Mouse (Mus musculus) retina, embryonic 14.5 days (tissue): ENCODE results near the gene Pirt.

Experiments
- DNase-seq: peaks from one replicate; pipeline ENCODE4 v3.0.0-alpha.2; 2015; ENCODE audit warnings: low spot score

The Pirt gene

DNA sequence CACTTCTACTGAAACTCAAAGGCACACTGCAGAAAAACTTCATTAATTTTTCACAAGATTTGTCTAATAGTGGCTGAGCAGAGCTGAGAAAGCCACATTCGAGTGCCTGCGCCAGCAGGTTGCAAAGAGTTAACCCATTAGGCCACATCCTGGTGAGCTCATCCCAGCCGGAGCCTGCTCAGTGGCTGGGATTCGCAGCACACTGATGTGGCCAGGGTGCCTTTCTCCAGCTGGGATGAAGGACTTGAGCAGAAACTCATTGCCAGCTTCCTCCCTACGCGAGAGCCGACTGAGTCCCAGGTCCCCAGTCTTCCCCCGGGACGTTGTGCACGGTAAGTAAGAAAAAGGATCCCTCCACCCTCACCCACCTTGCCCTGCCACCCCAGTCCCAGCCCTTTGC is at the start of gene Pirt:
Gene Pirt (plus strand): TSS at position 171 of the 400 bp plus-strand sequence.
- DNase-seq: peak; percentile 40

DNA sequence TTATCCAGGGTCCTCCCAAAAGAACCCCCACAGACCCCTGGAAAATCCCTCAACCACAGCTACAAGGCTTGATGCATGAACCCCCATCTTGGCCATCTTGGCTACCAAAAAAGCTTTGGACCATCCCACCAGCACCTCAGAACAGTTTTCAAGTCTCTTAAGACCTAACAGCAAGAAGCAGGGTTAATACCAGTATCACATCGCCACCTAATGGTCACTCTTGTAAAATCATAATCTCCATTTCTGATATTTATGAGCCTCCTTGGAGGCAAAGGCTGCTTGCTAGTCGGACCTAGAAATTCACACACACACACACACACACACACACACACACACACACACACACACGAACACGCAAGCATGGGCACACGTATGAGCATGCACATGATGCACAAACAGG is 40.1 kb upstream of the Pirt start:
- peak; percentile 92 for DNase-seq

DNA sequence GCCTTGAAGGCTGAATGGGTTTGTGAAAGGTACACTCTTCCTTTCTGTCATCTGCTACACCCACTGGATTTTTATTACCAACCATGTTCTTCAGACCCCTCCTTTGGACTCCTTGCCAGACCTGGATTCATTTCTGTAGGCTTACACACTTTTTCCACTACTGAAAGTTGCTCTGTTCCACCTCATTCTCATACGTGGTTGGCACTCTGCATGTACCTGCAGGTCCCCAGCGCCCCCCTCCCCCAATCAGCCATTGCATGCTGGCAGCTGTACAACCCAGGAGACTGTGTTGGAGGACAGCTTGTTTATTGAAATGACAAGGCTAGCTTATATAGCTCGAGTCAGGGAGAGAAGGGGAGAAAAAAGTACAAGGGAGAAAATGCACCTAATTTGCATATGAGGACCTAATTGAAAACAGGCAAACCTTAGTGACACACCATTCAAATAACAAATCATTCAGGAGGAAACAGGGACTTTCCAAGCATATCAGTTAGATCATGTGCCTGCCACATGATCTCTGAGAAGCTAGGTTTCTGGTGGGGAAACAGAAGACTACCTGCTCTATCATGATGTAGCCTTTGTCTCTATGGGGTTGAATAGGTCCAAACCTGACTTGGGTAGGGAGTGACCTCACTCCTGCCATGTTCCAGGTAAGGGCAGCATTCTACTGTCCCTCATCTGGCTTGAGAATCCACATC is 38.9 kb upstream of the Pirt start:
- DNase-seq: no peak

DNA sequence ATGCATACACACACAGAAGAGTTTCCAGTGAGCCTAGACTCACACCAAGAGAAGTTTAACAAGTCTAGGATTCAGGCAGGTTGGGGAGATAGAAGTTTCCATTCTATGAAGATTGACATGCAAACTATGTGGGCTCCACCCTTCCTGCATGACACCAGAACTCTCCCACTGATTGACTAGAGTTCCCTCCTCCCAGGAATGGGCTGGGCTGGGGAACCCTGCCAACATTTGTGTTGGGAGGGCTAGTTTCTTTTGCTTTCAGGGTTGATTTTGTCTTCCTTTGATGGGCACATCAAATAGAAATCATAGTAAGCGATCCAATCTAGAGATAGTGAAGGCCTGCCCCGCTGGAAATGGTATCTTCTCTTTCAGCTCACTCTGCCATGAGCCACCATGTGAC is 30.5 kb upstream of the Pirt start:
- DNase-seq: no peak

DNA sequence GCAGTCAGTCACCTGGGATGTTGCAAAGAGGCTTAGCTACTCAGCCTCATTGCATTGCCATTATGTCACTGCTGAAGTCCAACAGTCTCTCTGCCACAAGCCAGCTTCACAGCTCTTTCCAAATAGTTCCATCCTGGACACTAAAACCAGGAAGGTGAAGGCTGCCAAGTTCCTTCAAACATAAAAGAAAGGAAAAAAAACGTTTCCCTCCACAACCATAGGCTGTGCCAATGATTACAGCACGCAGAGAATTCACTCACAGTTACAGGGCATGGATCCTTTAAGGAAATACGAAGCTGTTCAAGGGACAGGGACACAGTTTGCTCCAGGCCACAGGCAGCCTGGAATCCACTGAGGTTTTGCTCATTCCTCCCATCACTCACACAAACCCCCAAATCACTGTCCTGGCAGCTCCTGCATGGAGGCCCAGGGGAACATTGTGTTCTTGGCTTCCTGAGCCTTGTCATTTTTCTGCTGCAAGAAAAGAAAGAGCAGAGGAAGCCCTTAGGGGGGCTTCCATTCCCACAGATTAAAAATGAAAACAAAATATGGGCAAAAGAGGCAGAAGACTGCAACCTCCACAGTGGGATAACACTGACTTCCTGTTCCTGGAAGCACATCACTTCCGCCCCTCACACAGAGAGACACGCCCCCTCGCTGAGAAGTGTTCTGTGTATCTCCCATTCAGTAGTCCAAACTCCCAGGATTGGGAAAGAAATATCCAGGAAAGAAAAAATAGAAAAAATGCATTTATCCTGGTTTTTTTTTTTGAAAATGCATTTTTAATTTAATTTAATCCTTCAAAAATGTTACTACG is 29.3 kb upstream of the Pirt start:
- no peak for DNase-seq

DNA sequence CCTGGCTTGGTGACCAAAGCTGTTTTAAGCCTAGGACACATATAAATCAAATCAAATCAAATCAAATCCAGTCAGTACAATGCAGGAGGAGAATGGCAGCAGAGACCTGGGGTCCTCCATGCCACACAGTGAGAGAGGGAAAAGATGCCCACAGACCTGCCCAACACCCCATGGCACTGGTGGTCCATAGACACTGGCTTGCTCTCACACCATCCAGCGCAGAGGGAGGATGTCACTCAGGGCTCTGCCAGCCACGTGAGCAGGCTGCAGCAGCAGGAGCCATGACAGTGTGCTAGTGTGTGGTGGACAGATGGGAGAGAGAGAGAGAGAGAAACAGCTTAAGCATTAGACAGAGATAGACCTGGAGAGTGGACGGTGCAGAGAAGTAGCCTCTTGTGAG is 19.2 kb upstream of the Pirt start:
- peak; percentile 25 for DNase-seq

DNA sequence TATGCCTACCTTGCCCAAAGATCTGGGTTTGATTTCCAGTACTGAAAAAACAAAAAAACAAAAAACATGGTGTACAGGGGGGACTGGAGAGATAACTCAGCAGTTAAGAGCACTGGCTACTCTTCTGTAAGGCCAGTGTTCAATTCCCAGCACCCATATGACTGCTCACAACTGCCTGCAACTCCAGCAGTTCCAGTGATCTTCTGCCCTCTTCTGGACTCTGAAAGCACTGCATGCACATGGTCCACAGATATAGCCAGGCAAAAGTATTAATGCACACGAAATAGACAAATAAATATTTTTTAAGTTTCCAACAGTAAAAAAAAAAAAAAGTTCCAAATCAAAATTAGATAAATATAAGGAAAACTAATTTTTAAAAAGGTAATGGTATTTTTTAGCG is 13.0 kb upstream of the Pirt start:
- no peak for DNase-seq

DNA sequence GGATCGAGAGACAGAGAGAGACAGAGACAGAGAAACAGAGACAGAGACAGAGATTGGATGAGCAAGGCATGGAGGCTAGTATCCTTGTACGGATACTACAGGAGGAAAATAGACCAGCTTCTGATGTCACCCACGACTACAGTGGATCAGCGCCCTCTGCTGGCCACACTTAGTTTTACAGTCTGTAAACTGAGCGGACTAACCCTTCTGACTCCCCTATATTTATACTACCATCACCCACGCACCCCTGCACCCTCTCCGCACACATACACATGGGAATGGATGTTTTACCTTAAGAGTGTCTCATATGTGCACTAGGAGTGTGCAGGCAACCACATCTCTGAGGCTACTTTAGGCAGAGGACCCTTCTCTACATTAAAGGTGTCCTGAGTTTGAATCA is 12.4 kb upstream of the Pirt start:
- DNase-seq: peak; percentile 86

DNA sequence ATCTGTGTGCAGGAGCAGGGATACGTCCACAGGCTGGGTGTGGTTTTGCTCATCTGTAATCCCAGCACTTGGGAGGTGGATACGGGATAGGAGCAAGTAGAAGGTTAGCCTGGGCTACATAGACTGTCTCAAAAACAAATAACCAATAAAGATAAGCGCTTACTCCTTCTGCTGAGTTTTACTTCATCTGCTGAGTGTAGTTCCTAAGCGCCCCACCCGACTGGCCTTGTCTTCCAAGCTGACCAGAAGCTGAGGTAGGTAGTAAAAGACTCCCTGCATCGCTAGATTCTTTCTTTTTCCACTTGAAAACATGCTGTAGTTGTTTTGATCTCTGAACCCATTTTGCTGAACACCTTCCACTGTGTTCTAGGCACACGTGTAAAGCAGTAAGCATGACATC is 9.0 kb upstream of the Pirt start:
- no peak for DNase-seq

DNA sequence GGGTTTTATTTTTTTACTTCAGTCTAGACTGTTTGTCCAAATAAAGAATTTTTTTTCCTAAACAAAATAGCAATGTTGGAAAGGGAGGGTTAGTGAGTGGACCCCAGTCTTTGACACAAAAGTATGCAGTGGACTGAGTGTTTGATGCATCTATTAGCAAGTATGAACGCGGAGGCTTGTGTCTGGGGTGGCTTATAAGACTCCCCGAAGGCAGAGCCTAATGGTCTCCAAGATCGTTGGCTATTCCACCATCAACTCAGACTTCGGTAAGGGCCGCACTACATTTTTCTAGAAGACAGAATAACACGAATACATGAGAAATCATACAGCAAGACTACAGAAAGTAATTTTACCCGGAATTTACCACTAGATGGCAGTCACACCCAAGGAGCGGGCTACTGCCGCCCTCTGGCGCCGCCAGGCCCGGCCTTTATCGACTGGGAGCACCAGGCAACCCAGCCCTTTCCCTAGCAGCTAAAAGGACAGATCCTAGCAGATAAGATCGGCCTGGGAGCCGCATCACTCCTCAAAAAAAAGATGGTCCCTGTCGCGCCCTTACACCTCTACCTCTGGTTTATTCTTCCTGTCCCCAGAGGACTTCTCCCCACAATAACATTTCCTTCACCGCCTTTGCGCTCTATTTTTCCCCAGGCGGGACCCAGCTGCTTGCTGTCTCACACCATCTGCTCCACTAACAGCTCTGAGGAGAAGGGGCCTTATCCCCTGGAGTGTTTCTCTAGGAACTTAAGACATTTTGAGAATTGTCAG is 6.0 kb upstream of the Pirt start:
- DNase-seq: peak; percentile 95

DNA sequence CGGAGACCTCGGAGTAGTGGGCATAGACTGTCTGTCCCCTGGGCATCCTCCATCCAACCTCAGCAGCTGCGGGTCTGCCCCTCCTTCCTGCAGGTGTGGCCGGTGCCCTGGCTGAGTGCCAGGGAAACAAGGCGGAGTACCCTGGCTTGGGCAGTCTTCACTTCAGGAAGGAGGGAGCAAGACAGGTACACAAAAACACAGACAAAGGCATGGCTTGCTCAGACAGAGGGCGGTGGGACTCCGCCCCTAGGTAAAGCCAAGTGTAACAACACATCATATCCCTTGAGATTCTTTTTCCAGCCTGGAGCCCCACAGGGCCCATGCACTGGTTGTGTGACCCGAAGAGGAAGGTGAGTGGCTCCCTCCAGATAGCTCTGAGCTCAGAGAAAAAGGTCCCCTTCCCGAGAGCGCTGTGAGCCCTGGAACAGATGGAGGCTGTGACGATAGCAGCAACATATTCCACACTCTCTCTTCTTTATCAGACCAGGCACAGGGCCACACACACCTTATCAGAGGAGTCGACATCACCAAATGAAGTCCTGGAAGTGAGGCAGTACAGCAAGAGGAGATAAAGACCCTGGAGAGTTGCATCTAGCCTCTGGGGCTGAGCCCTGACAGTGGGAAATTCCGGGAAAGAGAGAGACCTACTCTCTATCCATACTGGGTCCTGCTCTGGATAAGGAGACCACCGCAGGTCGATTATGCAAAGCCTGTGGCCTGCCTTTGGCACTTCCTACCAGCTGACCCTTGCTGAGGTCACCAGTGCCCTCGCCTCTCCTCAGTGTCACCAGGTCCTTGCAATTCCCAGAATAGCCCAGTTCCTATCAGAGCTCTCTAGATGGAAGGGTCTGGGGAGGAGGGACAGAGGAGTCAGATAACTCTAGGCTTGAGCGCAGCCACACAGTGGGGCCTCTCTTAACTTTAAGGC is 1.0 kb downstream of the Pirt start:
- DNase-seq: no peak

DNA sequence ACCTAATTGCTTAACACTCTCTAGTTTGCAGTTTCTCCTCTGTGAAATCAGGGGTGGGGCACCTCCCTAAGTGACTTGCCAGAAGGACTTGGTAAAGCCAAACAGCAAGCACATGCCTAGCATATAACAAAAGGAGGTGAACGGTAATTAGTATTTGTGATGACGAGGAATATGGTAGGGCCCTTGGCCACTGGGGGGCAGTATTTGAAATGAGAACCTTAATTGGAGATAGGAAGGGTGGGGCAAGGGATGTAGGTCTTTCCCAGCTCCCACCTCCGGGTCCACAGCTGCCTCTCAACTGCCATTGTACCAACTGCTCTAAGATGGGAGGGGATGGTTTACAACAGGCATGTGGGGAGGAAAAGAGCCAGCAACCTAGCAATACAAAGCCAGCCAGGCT is 2.5 kb downstream of the Pirt start:
- DNase-seq: peak; percentile 66

DNA sequence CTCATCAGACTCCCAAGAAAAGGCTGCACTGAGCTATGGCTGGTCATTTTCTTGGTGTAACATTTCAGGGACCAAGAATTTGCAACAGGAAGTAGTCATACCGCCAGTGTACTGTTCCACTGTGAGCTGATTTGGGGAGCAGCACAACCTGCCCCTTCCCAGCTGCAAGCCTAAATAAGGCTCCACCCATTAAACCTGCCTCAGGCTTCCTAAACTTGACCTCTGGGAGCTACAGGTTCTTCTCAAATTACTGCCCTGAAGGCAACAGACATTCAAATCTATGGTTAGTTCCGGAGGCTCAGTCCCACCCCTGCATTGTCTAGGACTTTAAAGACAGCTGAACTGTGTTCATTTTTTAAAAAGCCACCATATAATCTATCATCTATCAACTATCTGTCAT is 8.2 kb downstream of the Pirt start:
- no peak for DNase-seq

DNA sequence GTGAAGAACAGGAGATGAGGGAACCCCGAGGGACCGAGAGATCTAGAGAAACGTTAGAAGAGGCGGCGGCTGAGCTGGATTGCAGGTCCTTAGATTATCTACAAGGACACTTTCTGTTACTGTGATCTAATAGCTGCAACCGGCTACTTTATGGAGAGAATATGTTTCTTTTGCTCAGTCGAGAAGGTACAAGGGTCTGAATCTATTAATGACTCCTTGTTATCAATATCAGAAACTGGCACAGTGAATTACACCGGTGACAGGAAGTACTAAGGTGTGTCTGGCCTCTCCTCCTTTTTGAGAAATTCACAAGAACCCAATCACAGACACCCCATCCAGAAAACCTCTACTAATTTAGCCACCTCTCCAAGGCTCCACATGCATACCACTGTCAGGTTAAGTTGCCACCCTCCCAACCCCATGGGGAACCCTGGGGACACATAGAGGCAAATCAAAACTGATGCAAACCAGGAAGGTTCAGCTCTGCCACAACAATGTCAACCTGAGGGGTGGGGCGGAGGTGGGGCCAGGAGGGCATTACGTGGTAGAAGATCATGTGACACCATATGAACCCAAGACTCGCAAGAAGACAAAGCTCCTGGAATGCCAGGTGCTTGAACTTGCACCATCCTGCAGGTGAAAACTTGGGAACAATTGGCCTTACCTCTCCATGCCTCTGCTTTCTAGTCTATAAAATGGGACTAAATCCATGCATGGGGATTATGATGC is 12.5 kb downstream of the Pirt start:
- no peak for DNase-seq

DNA sequence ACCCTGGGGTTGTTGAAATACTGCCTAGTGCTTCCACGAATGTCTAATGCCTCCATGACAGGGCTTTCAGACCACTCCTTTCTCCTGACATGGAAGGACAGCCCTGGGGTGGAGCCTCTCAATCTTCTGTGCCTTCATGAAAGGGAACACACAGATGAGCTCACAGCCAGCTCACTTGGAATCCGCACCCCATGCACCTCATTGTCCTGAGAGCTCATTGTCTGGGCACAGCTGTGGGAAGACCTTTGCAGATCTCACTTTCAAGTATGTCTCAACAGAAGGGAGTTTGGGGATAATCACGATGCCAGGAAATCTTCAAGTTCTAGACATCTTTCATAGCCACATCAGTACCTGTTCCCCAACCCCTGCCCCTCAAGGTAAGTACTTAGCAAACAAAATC is 16.5 kb downstream of the Pirt start:
- DNase-seq: no peak

DNA sequence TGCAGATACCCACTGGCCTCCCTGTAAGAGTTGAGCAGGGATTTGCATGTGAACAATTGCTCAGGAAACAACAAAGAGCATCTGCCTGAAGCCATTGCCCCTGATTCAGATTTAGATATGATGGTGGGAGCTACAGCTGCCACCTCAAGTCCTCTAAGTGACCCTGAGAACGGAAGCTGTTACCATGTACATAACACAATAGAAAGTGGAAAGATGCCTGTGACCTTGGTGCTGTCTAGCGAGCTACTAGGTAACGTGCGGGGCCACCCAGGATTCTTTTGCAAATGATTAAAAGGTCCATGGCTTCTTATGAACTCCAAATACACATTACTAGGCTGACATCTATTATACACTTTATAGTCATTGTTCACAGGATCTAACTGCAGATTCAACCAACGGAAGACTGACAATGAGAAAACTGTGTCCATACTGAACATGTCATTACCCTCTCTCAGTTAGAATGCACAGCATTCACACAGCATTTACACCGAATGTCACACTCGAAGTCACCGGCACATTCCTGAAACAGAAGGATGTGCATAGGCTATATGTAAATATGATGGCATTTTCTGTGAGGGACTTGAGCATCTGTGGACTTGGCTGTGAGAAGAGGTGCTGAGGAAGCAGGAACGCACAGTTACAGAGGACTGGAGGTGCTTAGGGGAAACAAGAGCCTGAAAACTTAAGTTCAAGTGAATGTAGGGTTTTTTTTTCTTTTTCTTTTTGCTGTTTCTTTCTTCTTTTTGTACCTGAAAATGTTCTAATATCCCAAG is 21.2 kb downstream of the Pirt start:
- DNase-seq: no peak

DNA sequence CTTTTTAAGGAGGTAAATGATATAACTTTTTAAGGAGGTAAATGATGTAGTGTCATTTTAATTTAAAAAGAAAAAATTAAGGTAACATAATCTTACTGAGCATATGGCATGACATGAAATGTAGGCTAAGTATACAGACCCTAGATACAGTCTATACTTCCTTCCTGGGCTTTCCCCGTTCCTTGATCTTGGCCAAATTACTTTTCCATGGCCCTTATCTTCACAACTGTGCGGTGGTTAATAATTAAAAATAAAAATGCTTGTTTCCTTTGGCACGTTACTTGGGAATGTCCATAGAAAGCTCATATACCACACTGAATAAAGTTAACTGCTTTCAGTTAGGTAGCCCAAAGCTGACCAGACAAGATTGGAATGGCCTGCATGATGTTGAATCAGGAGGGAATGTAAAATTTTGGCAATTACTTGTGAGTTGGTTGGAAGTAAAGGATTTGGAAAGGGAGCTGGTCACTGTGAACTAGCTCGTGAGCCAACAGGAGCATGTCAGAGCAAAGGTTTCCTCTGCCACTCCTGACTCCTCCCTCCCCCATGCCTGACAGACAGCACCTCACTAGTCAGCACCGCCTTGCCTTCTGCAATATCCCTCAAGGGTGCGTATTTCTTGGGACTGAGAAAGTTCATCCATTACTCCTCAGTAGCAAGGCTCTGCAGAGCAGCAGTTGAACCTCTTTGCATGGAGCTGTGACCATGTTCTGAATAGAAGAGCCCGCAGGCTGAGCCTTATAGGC is 22.8 kb downstream of the Pirt start:
- DNase-seq: no peak

DNA sequence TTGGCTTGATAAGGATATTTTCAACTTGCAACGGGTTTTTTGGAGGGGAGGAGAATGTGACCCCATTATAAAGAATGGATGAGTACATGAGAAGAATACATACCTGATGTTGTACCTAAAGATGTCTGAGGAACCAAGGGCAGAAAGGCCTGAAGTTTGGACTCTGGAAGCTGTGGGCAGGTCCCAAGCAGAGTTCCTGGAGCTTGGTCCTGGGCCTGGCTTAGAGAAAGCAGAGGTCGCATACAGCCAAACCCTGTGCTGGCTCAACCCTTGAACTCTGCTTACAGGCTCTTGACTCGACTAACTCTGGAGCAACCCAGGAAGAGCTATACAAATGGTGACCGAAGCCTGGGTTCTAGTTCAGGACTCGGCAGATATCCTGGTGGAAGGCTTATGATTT is 30.2 kb downstream of the Pirt start:
- DNase-seq: no peak

DNA sequence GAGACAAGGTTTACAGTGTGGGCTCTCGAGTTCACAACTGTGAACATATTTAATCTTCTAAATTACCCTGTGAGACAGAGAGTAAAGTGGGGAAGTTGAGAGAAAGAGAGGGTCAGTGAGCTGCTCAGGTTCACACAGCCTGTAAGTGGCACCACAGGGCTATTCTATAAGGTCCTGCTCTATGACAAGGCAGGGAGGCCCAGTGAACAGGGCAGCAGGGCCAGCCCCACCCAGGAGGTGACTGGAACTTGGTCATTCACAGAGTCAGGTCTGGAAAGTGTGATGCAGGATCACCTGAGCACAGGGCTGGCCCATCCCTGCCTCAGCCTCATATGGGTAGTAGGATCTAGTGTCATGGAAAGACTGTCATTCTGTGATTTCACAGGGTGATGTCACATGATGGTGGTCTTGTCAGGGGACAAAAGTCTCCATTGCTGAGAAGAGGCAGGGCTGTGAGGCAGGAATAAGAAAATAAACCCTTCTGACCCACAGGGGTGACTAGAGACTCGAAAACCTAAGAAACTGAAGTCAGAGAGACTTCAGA is 33.5 kb downstream of the Pirt start:
- DNase-seq: no peak
